Mouse (Mus musculus): Measurements from ENCODE around the gene St6galnac5. TPM values are rescaled to one million over a fixed set of nuclear protein-coding genes. Genes with fewer than 3 reads are reported as not detected.
A peak's percentile ranks its signal among the peaks of the same experiment; 100 is the strongest.

St6galnac5 gene
- 1.0 and 1.2 TPM in 2 replicates for polyA plus RNA-seq (2015; fragmentation: Nextera tagmentation; extraction: Ambion mirVana)

DNA sequence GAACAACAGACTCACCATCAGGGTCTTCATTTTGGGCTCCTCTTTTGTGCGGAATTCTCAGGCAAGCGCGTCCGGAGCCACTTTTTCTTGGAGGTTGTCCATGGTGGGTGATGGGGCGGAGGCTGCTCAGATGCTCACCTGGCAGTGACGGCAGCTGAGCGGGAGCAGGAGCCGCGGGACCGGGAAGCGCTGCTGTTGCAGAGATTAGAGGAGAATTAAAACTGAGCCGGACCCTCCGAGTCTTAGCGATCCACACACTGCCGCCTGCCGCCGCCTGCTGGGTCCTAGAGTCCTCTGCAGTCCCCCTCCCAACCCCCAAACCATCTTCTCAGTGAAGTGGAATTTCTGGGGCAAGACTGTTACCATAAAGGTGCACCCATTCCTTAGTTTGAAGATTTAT is at the start of gene St6galnac5:
Gene St6galnac5, minus strand, starts transcription at position 259 of the 400 bp plus-strand sequence.
- H3K4me3 ChIP-seq (replicated peaks) = peak within 1 kb of the TSS; percentile 52
- H3K9me3 ChIP-seq (replicated peaks) = no peaks in the 10 kb centered on the region
- peaks cover 47% of the 10 kb centered on the region for H3K27me3 ChIP-seq
- peak within 1 kb of the TSS; percentile 93 for H3K4me2 ChIP-seq
- H3K4me1 ChIP-seq = peaks cover 24% of the 10 kb centered on the region
- 0 out of 2 replicates have a peak, but pooled peaks have one; percentile 31 for ATAC-seq (replicated peaks; ENCODE audit: low FRiP score)
- no peaks in the 10 kb centered on the region for H3K36me3 ChIP-seq
- under 1% methylated on average over 17 of the region's 17 CpGs for WGBS
- H3K27ac ChIP-seq = no peak within 1 kb of the TSS
- peak within 1 kb of the TSS; percentile 32; the same call in 1 of the 2 replicates for H3K9ac ChIP-seq

DNA sequence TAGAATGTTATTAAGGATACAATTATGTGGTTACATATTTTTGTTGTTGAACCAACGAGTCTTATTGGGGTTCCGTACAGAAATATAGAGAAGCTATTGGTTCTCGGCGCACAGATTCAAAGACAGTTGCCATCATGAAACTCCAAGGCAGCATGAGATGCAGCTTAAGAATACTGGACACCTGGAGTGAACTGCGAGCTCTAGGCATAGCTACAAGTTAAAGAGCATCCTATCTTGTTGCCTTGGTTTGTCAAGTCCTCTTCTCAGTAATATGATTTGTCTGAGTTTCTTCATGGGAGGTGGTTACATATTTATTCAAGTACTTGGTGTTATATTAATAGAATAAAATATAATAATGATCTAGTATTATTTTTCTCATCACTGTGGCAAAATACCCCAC is 48.7 kb upstream of the St6galnac5 start:
- H3K4me3 ChIP-seq (replicated peaks) = no peak overlapping the region
- no peaks in the 10 kb centered on the region for H3K36me3 ChIP-seq
- H3K9me3 ChIP-seq (replicated peaks) = no peaks in the 10 kb centered on the region
- H3K9ac ChIP-seq = no peak overlapping the region
- H3K4me2 ChIP-seq = no peak overlapping the region
- H3K4me1 ChIP-seq = no peaks in the 10 kb centered on the region
- no peaks in the 10 kb centered on the region for H3K27me3 ChIP-seq
- 97% methylated on average over 5 of the region's 5 CpGs for WGBS
- no peak for ATAC-seq (replicated peaks; ENCODE audit: low FRiP score)
- no peak overlapping the region for H3K27ac ChIP-seq

- Histone ChIP-seq H3K4me2 (no peak overlapping the region), H3K27me3 (no peaks in the 10 kb centered on the region), H3K36me3 (no peaks in the 10 kb centered on the region), H3K27ac (no peak overlapping the region), H3K9me3 (replicated peaks) (no peaks in the 10 kb centered on the region), H3K9ac (no peak overlapping the region), H3K4me3 (replicated peaks) (no peak overlapping the region), H3K4me1 (no peaks in the 10 kb centered on the region)
- 86% methylated on average over 11 of the region's 11 CpGs for WGBS
- no peak for ATAC-seq (replicated peaks; ENCODE audit: low FRiP score)
These were observed 42.0 kb upstream of the St6galnac5 start for GRCm38 (mm10) chr3:153024016-153024415.

GRCm38 (mm10) chr3:153018051-153018450 is 36.0 kb upstream of the St6galnac5 start:
- WGBS = 60% methylated on average over 10 of the region's 10 CpGs
- ATAC-seq (replicated peaks; ENCODE audit: low FRiP score) = no peak
- no peak overlapping the region for H3K4me2 ChIP-seq

DNA sequence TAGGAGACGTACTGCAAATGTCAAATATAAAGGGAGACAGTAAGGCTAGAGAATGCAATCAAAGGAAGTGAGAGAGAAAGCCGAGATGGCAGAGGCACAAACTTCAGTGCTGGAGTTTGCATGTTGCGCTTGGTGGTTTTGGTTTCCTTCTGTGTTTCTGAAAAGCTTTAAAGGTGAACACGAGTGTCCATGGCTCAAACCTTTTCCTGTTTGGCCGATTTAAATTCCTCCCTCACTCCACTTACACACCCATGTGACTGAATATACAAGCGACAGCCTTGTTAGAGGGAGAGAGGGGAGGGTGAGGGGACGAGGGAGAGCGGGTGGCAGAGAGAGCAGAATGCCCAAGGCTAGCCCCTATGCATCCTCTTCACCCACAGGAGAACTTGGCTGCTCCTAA is 34.3 kb upstream of the St6galnac5 start:
- H3K9me3 ChIP-seq (replicated peaks) = no peaks in the 10 kb centered on the region
- no peak overlapping the region for H3K9ac ChIP-seq
- H3K27ac ChIP-seq = no peak overlapping the region
- H3K36me3 ChIP-seq = no peaks in the 10 kb centered on the region
- WGBS = 59% methylated on average over 8 of the region's 8 CpGs
- H3K27me3 ChIP-seq = no peaks in the 10 kb centered on the region
- no peaks in the 10 kb centered on the region for H3K4me1 ChIP-seq
- no peak overlapping the region for H3K4me2 ChIP-seq
- ATAC-seq (replicated peaks; ENCODE audit: low FRiP score) = no peak
- no peak overlapping the region for H3K4me3 ChIP-seq (replicated peaks)

More at GRCm38 (mm10) chr3:153018051-153018450, 36.0 kb upstream of the St6galnac5 start:
- H3K4me1 ChIP-seq = no peaks in the 10 kb centered on the region
- no peaks in the 10 kb centered on the region for H3K36me3 ChIP-seq
- no peak overlapping the region for H3K9ac ChIP-seq
- H3K27ac ChIP-seq = no peak overlapping the region
- H3K27me3 ChIP-seq = no peaks in the 10 kb centered on the region
- no peak overlapping the region for H3K4me3 ChIP-seq (replicated peaks)
- H3K9me3 ChIP-seq (replicated peaks) = no peaks in the 10 kb centered on the region

GRCm38 (mm10) chr3:153006893-153007292 is 24.8 kb upstream of the St6galnac5 start:
- 88% methylated on average over 6 of the region's 6 CpGs for WGBS
- Histone ChIP-seq H3K4me3 (replicated peaks) (no peak overlapping the region), H3K9me3 (replicated peaks) (no peaks in the 10 kb centered on the region), H3K9ac (no peak overlapping the region), H3K27me3 (no peaks in the 10 kb centered on the region), H3K4me1 (no peaks in the 10 kb centered on the region), H3K27ac (no peak overlapping the region), H3K36me3 (no peaks in the 10 kb centered on the region), H3K4me2 (no peak overlapping the region)
- ATAC-seq (replicated peaks; ENCODE audit: low FRiP score) = no peak

- no peaks in the 10 kb centered on the region for H3K36me3 ChIP-seq
- no peaks in the 10 kb centered on the region for H3K9me3 ChIP-seq (replicated peaks)
- H3K4me2 ChIP-seq = no peak overlapping the region
- no peaks in the 10 kb centered on the region for H3K27me3 ChIP-seq
- H3K9ac ChIP-seq = no peak overlapping the region
- ATAC-seq (replicated peaks; ENCODE audit: low FRiP score) = no peak
- H3K27ac ChIP-seq = no peak overlapping the region
- H3K4me3 ChIP-seq (replicated peaks) = no peak overlapping the region
- 76% methylated on average over 5 of the region's 5 CpGs for WGBS
- 0 out of 2 replicates have a peak, but pooled peaks cover 3% of the 10 kb centered on the region for H3K4me1 ChIP-seq
These were observed 16.9 kb upstream of the St6galnac5 start for GRCm38 (mm10) chr3:152998901-152999300.

- Histone ChIP-seq H3K9ac (no peak overlapping the region), H3K4me3 (replicated peaks) (no peak overlapping the region), H3K4me1 (0 out of 2 replicates have a peak, but pooled peaks cover 3% of the 10 kb centered on the region), H3K27me3 (no peaks in the 10 kb centered on the region), H3K36me3 (no peaks in the 10 kb centered on the region), H3K9me3 (replicated peaks) (no peaks in the 10 kb centered on the region), H3K27ac (no peak overlapping the region), H3K4me2 (no peak overlapping the region)
- WGBS = 47% methylated on average over 5 of the region's 5 CpGs
- ATAC-seq (replicated peaks; ENCODE audit: low FRiP score) = no peak
These were observed 16.1 kb upstream of the St6galnac5 start for GRCm38 (mm10) chr3:152998106-152998505.

GRCm38 (mm10) chr3:152993608-152994007 is 11.6 kb upstream of the St6galnac5 start:
- no peak overlapping the region for H3K9ac ChIP-seq
- no peak for ATAC-seq (replicated peaks; ENCODE audit: low FRiP score)
- H3K9me3 ChIP-seq (replicated peaks) = no peaks in the 10 kb centered on the region
- no peaks in the 10 kb centered on the region for H3K27me3 ChIP-seq
- H3K4me2 ChIP-seq = no peak overlapping the region
- H3K4me3 ChIP-seq (replicated peaks) = no peak overlapping the region
- 71% methylated on average over 5 of the region's 5 CpGs for WGBS
- H3K27ac ChIP-seq = no peak overlapping the region
- H3K36me3 ChIP-seq = no peaks in the 10 kb centered on the region
- H3K4me1 ChIP-seq = 0 out of 2 replicates have a peak, but pooled peaks cover 3% of the 10 kb centered on the region

- no peaks in the 10 kb centered on the region for H3K27me3 ChIP-seq
- no peak overlapping the region for H3K4me2 ChIP-seq
- WGBS = 77% methylated on average over 2 of the region's 2 CpGs
- no peak overlapping the region for H3K27ac ChIP-seq
- no peak overlapping the region for H3K9ac ChIP-seq
- no peaks in the 10 kb centered on the region for H3K9me3 ChIP-seq (replicated peaks)
- H3K36me3 ChIP-seq = no peaks in the 10 kb centered on the region
- H3K4me3 ChIP-seq (replicated peaks) = no peak overlapping the region
- H3K4me1 ChIP-seq = no peaks in the 10 kb centered on the region
- ATAC-seq (replicated peaks; ENCODE audit: low FRiP score) = no peak
These were observed 8.7 kb upstream of the St6galnac5 start for GRCm38 (mm10) chr3:152990787-152991186.

- peak; percentile 86 for ATAC-seq (replicated peaks; ENCODE audit: low FRiP score)
- peaks cover 47% of the 10 kb centered on the region for H3K27me3 ChIP-seq
- under 1% methylated on average over 45 of the region's 47 CpGs for WGBS
These were observed 770 bp downstream of the St6galnac5 start for GRCm38 (mm10) chr3:152980978-152981974.

GRCm38 (mm10) chr3:152980431-152980830 is 1.6 kb downstream of the St6galnac5 start:
- H3K4me3 ChIP-seq (replicated peaks) = peak overlapping the region; percentile 52
- ATAC-seq (replicated peaks; ENCODE audit: low FRiP score) = peak; percentile 34
- H3K9me3 ChIP-seq (replicated peaks) = no peaks in the 10 kb centered on the region

More at GRCm38 (mm10) chr3:152980978-152981974, 770 bp downstream of the St6galnac5 start:
- no peak overlapping the region for H3K27ac ChIP-seq
- H3K36me3 ChIP-seq = no peaks in the 10 kb centered on the region
- peak overlapping the region; percentile 52 for H3K4me3 ChIP-seq (replicated peaks)
- H3K9me3 ChIP-seq (replicated peaks) = no peaks in the 10 kb centered on the region
- H3K4me2 ChIP-seq = peak overlapping the region; percentile 93
- peaks cover 24% of the 10 kb centered on the region for H3K4me1 ChIP-seq
- peak overlapping the region; percentile 32; the same call in 1 of the 2 replicates for H3K9ac ChIP-seq

More at GRCm38 (mm10) chr3:152980431-152980830, 1.6 kb downstream of the St6galnac5 start:
- peak overlapping the region; percentile 93 for H3K4me2 ChIP-seq
- no peaks in the 10 kb centered on the region for H3K36me3 ChIP-seq
- H3K4me1 ChIP-seq = peaks cover 24% of the 10 kb centered on the region
- H3K27ac ChIP-seq = no peak overlapping the region
- H3K9ac ChIP-seq = no peak overlapping the region
- 8% methylated on average over 6 of the region's 6 CpGs for WGBS
- H3K27me3 ChIP-seq = peaks cover 47% of the 10 kb centered on the region

Data from kidney, embryonic 15.5 days (tissue).